Mouse (Mus musculus) small intestine, adult 2 months (tissue): ENCODE results near the gene Arl5a.

Experiments
- CTCF ChIP-seq: fragments of 200-500 bp; IDR thresholded peaks from 2 replicates; pipeline ENCODE4 v1.5.1; 2012; ENCODE audit warnings: low read depth, mild to moderate bottlenecking, control low read depth, inconsistent platforms, low read length, moderate library complexity, mixed read lengths; ENCODE audit not compliant: insufficient replicate concordance, insufficient read length; ENCODE audit errors: extremely low read depth
- POLR2A ChIP-seq: fragments of 200-500 bp; IDR thresholded peaks from 2 replicates; pipeline ENCODE4 v1.6.1; 2012; ENCODE audit warnings: low read depth, mild to moderate bottlenecking, control low read depth, inconsistent platforms, low read length, moderate library complexity

DNA sequence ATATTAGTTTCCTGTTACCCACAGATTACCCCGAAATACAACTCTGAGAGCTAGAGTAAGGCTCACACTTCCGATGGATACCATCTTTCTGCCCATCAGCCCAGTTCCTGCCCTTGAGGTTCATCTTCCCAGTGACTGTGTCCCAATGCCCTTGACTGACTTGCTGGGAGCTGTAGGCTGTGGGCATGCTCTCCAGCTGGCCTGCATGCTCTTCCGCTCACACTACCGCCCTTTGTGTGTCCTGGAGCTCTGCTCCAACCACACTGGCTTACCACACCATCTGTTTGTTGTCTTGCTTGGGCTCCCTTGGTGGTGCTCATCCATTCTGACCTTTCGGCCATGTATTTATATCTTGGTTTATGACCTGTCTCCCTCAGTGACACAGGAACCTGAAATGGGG, 57.0 kb downstream of the Arl5a start:
- TF ChIP-seq CTCF (no peak), POLR2A (no peak)
